Mouse (Mus musculus): ENCODE measurements at regions not wholly inside any gene's neighbourhood (a gene's known extent, or its start where the extent isn't known, plus 50 kb on each side); places are given as distances from the start of the nearest gene placed in this dataset.

DNA sequence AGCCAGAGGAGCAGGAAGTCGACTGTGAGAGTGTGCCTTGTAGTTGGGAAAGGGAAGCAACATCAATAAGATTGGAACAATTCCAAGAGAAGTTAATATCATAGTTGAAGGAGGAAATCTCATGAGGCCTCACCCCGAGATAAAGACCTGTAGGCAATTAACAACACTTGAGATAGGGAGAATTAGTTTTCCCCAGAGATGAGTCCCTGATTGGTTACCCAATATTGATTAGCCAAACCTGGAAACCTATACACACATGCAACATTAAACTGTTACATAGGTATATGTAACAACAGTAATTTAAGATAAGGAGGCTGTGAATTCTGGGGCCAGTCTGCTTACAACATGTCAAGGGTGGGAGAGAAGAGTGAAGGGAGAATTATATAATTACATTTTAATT lies 516.2 kb downstream of the Epha7 start:
- TF ChIP-seq MYB (IDR thresholded peaks at IDR 0.05; ENCODE audit: low read depth, low read length) (no peak), POLR2A (IDR thresholded peaks at IDR 0.05; ENCODE audit: control insufficient read depth in 1 of 2, insufficient read depth in 1 of 2, low read depth in 1 of 2, low read length in 2 of 2, poor library complexity in 1 of 2) (no peak), CTCF (IDR thresholded peaks at IDR 0.05 in 2 of 3, conservative IDR thresholded peaks at IDR 0.05 in 1 of 3; ENCODE audit: control insufficient read depth in 1 of 3, insufficient read depth in 1 of 3, low read depth in 2 of 3, low read length in 3 of 3, poor library complexity in 1 of 3, severe bottlenecking in 1 of 3) (no peak), EP300 (IDR thresholded peaks at IDR 0.05; ENCODE audit: low read depth in 1 of 2, low read length in 2 of 2) (no peak), RAD21 (IDR thresholded peaks at IDR 0.05; ENCODE audit: low read depth, low read length) (no peak), E2F4 (IDR thresholded peaks at IDR 0.05; ENCODE audit: borderline replicate concordance, low read depth, low read length) (no peak), CHD2 (IDR thresholded peaks at IDR 0.05; ENCODE audit: low read length) (no peak), TCF12 (IDR thresholded peaks at IDR 0.05; ENCODE audit: low read depth, low read length) (no peak), GATA1 (IDR thresholded peaks at IDR 0.05; ENCODE audit: low read depth, low read length) (no peak), TBP (IDR thresholded peaks at IDR 0.05; ENCODE audit: low read depth, low read length) (no peak), BHLHE40 (IDR thresholded peaks at IDR 0.05; ENCODE audit: borderline replicate concordance, low read depth, low read length) (no peak)
